Mouse (Mus musculus) kidney, adult 18-20 months (tissue): Measurements from ENCODE around the gene M1ap.

Experiments
- DNase-seq: peaks from one replicate; pipeline ENCODE4 v3.0.0; 2021

Gene M1ap

GRCm38 (mm10) chr6:82939167-82939912, 7.4 kb upstream of the M1ap start, which contains the start of gene Sema4f:
TSS of gene Sema4f (minus strand) at chr6:82939769.
- peak; percentile 5 for DNase-seq

- DNase-seq = no peak
Observed at GRCm38 (mm10) chr6:82940765-82941164, 5.9 kb upstream of the M1ap start.

GRCm38 (mm10) chr6:82945750-82946149, 952 bp upstream of the M1ap start:
- no peak for DNase-seq

GRCm38 (mm10) chr6:82956553-82957251, 10.0 kb downstream of the M1ap start:
- no peak for DNase-seq

GRCm38 (mm10) chr6:82961664-82962063, 15.0 kb downstream of the M1ap start:
- DNase-seq = no peak

GRCm38 (mm10) chr6:82969249-82970084, 22.8 kb downstream of the M1ap start:
- no peak for DNase-seq

- DNase-seq = peak; percentile 40
Observed at GRCm38 (mm10) chr6:82971031-82971430, 24.3 kb downstream of the M1ap start.

- DNase-seq = no peak
Observed at GRCm38 (mm10) chr6:82987411-82987971, 40.8 kb downstream of the M1ap start.

- no peak for DNase-seq
Observed at GRCm38 (mm10) chr6:82993696-82994095, 47.0 kb downstream of the M1ap start.

- DNase-seq = no peak
Observed at GRCm38 (mm10) chr6:82994372-82994771, 47.7 kb downstream of the M1ap start.

GRCm38 (mm10) chr6:82996740-82997315, 50.1 kb downstream of the M1ap start:
- peak; percentile 91 for DNase-seq

- peak; percentile 40 for DNase-seq
Observed at GRCm38 (mm10) chr6:82997511-82998102, 50.9 kb downstream of the M1ap start.

- no peak for DNase-seq
Observed at GRCm38 (mm10) chr6:82998326-82998725, 51.6 kb downstream of the M1ap start.

GRCm38 (mm10) chr6:82999986-83000385, 53.3 kb downstream of the M1ap start:
- DNase-seq = no peak

- no peak for DNase-seq
Observed at GRCm38 (mm10) chr6:83003082-83003481, 56.4 kb downstream of the M1ap start.

GRCm38 (mm10) chr6:83003850-83004249, 57.1 kb downstream of the M1ap start:
- DNase-seq = no peak

GRCm38 (mm10) chr6:83004309-83004708, 57.6 kb downstream of the M1ap start:
- no peak for DNase-seq

- no peak for DNase-seq
Observed at GRCm38 (mm10) chr6:83004872-83005271, 58.2 kb downstream of the M1ap start.

GRCm38 (mm10) chr6:83005444-83006011, 58.8 kb downstream of the M1ap start:
- DNase-seq = no peak

GRCm38 (mm10) chr6:83006114-83006513, 59.4 kb downstream of the M1ap start:
- DNase-seq = no peak

- no peak for DNase-seq
Observed at GRCm38 (mm10) chr6:83008659-83009058, 62.0 kb downstream of the M1ap start.

GRCm38 (mm10) chr6:83010010-83010409, 63.3 kb downstream of the M1ap start:
- DNase-seq = no peak
